Mouse (Mus musculus) ZHBTc4 (cell line): ENCODE results near the gene Aup1.

Experiments used
- DNase-seq: peaks from one replicate; pipeline ENCODE4 v3.0.0-alpha.2; 2011; ENCODE audit warnings: low read depth, low spot score

Gene Aup1

GRCm38 (mm10) chr6:83101688-83102556 is 47.6 kb downstream of the Aup1 start:
- peak; percentile 76 for DNase-seq

- no peak for DNase-seq
Measured at GRCm38 (mm10) chr6:83103130-83103650, 48.9 kb downstream of the Aup1 start.

GRCm38 (mm10) chr6:83104158-83104557 is 49.8 kb downstream of the Aup1 start:
- no peak for DNase-seq
